Mouse (Mus musculus): Measurements from ENCODE around the gene Enox1. TPM values are rescaled to one million over a fixed set of nuclear protein-coding genes. Genes with fewer than 3 reads are reported as not detected.
"Not testable (repeated sequence)": the region's sequence is repeated elsewhere in the genome, so short reads cannot be mapped to it uniquely, and the experiment has no call there.

Enox1 gene
- total RNA-seq (2021), result 10 to 100 TPM; 36.4 to 62.3 TPM

GRCm38 (mm10) chr14:77156222-77156910 lies at the start of gene Enox1:
TSS of gene Enox1 (plus strand) at chr14:77156763.
- intact Hi-C loops (cut with DNase I), result loop anchor here (5.0 to 10.0 kb wide), 5 partner anchors 71 to 468 kb away; no protein-coding TSS in a partner anchor
- peak; percentile 85 to 86 for DNase-seq (ENCODE audit: low spot score in 2 of 2)

GRCm38 (mm10) chr14:77110622-77111021 lies 45.9 kb upstream of the Enox1 start:
- intact Hi-C loops (cut with DNase I), result not testable (repeated sequence)

GRCm38 (mm10) chr14:77130612-77131011 lies 26.0 kb upstream of the Enox1 start:
- intact Hi-C loops (cut with DNase I), result loop anchor here (10.0 kb wide), 1 partner anchor 1354 kb away; no protein-coding TSS in a partner anchor
- no peak for DNase-seq (ENCODE audit: low spot score in 2 of 2)

More at GRCm38 (mm10) chr14:77110622-77111021, 45.9 kb upstream of the Enox1 start:
- DNase-seq (ENCODE audit: low spot score in 2 of 2), result not testable (repeated sequence)

GRCm38 (mm10) chr14:77136936-77137335 lies 19.6 kb upstream of the Enox1 start:
- intact Hi-C loops (cut with DNase I), result loop anchor here (10.0 kb wide), 1 partner anchor 1348 kb away; no protein-coding TSS in a partner anchor
- no peak for DNase-seq (ENCODE audit: low spot score in 2 of 2)

- intact Hi-C loops (cut with DNase I), result loop anchor here (2.0 to 10.0 kb wide), 4 partner anchors 701 to 1146 kb away; no protein-coding TSS in a partner anchor
- DNase-seq (ENCODE audit: low spot score in 2 of 2), result peak in 1 of 2 experiments; percentile 69
Measured at GRCm38 (mm10) chr14:77141324-77142282, 15.0 kb upstream of the Enox1 start.

- DNase-seq (ENCODE audit: low spot score in 2 of 2), result no peak
- intact Hi-C loops (cut with DNase I), result loop anchor here (10.0 kb wide), 1 partner anchor 1080 kb away; no protein-coding TSS in a partner anchor
Measured at GRCm38 (mm10) chr14:77145103-77145502, 11.5 kb upstream of the Enox1 start.

GRCm38 (mm10) chr14:77147635-77148034 lies 8.9 kb upstream of the Enox1 start:
- DNase-seq (ENCODE audit: low spot score in 2 of 2), result no peak
- intact Hi-C loops (cut with DNase I), result loop anchor here (10.0 kb wide), 1 partner anchor 1077 kb away; no protein-coding TSS in a partner anchor

GRCm38 (mm10) chr14:77150556-77150955 lies 6.0 kb upstream of the Enox1 start:
- intact Hi-C loops (cut with DNase I), result loop anchor here (10.0 kb wide), 2 partner anchors 324 to 474 kb away; no protein-coding TSS in a partner anchor
- DNase-seq (ENCODE audit: low spot score in 2 of 2), result no peak

GRCm38 (mm10) chr14:77151431-77151830 lies 5.1 kb upstream of the Enox1 start:
- intact Hi-C loops (cut with DNase I), result loop anchor here (10.0 kb wide), 2 partner anchors 323 to 473 kb away; no protein-coding TSS in a partner anchor
- DNase-seq (ENCODE audit: low spot score in 2 of 2), result no peak

- intact Hi-C loops (cut with DNase I), result loop anchor here (5.0 to 10.0 kb wide), 5 partner anchors 70 to 468 kb away; no protein-coding TSS in a partner anchor
- DNase-seq (ENCODE audit: low spot score in 2 of 2), result no peak
Measured at GRCm38 (mm10) chr14:77156911-77157504, 445 bp downstream of the Enox1 start.

GRCm38 (mm10) chr14:77157505-77157911 lies 945 bp downstream of the Enox1 start:
- peak; percentile 83 to 88 for DNase-seq (ENCODE audit: low spot score in 2 of 2)
- intact Hi-C loops (cut with DNase I), result loop anchor here (5.0 to 10.0 kb wide), 5 partner anchors 70 to 467 kb away; no protein-coding TSS in a partner anchor

- intact Hi-C loops (cut with DNase I), result loop anchor here (5.0 to 10.0 kb wide), 5 partner anchors 68 to 465 kb away; no protein-coding TSS in a partner anchor
- no peak for DNase-seq (ENCODE audit: low spot score in 2 of 2)
Measured at GRCm38 (mm10) chr14:77159397-77159796, 2.8 kb downstream of the Enox1 start.

GRCm38 (mm10) chr14:77162496-77162895 lies 5.9 kb downstream of the Enox1 start:
- no peak for DNase-seq (ENCODE audit: low spot score in 2 of 2)
- intact Hi-C loops (cut with DNase I), result no loop called here

GRCm38 (mm10) chr14:77164396-77164795 lies 7.8 kb downstream of the Enox1 start:
- DNase-seq (ENCODE audit: low spot score in 2 of 2), result no peak
- intact Hi-C loops (cut with DNase I), result no loop called here

- intact Hi-C loops (cut with DNase I), result no loop called here
- DNase-seq (ENCODE audit: low spot score in 2 of 2), result no peak
Measured at GRCm38 (mm10) chr14:77168161-77168560, 11.6 kb downstream of the Enox1 start.

- intact Hi-C loops (cut with DNase I), result no loop called here
- no peak for DNase-seq (ENCODE audit: low spot score in 2 of 2)
Measured at GRCm38 (mm10) chr14:77174491-77174890, 17.9 kb downstream of the Enox1 start.

- intact Hi-C loops (cut with DNase I), result no loop called here
- DNase-seq (ENCODE audit: low spot score in 2 of 2), result no peak
Measured at GRCm38 (mm10) chr14:77174931-77175330, 18.4 kb downstream of the Enox1 start.

- intact Hi-C loops (cut with DNase I), result no loop called here
- DNase-seq (ENCODE audit: low spot score in 2 of 2), result peak; percentile 53 to 56
Measured at GRCm38 (mm10) chr14:77180241-77180640, 23.7 kb downstream of the Enox1 start.

GRCm38 (mm10) chr14:77180753-77181374 lies 24.3 kb downstream of the Enox1 start:
- no peak for DNase-seq (ENCODE audit: low spot score in 2 of 2)
- intact Hi-C loops (cut with DNase I), result no loop called here
